Mouse (Mus musculus) testis, postnatal 14 days (tissue): Measurements from ENCODE around the gene Dnajc4.
"Not testable (repeated sequence)": the region's sequence is repeated elsewhere in the genome, so short reads cannot be mapped to it uniquely, and the experiment has no call there.

Experiments
- DNase-seq: peaks from one replicate; pipeline ENCODE4 v3.0.0; 2021; ENCODE audit warnings: low spot score

Dnajc4 gene

GRCm38 (mm10) chr19:6995255-6995991 is 3.1 kb upstream of the Dnajc4 start:
- DNase-seq, result no peak

- DNase-seq, result no peak
Measured at GRCm38 (mm10) chr19:6994489-6994888, 2.1 kb upstream of the Dnajc4 start.

GRCm38 (mm10) chr19:6994002-6994401 is 1.6 kb upstream of the Dnajc4 start:
- DNase-seq, result no peak

GRCm38 (mm10) chr19:6993011-6993770 is 819 bp upstream of the Dnajc4 start:
- DNase-seq, result no peak

- not testable (repeated sequence) for DNase-seq
Measured at GRCm38 (mm10) chr19:6991166-6991565, 1.2 kb downstream of the Dnajc4 start.

GRCm38 (mm10) chr19:6990712-6991111 is 1.7 kb downstream of the Dnajc4 start:
- no peak for DNase-seq

GRCm38 (mm10) chr19:6989251-6989650 is 3.1 kb downstream of the Dnajc4 start:
- no peak for DNase-seq

GRCm38 (mm10) chr19:6987904-6988285 is 4.5 kb downstream of the Dnajc4 start:
- DNase-seq, result no peak

GRCm38 (mm10) chr19:6987061-6987903 is 5.1 kb downstream of the Dnajc4 start, which contains the start of gene Vegfb:
Gene Vegfb, minus strand, starts transcription at chr19:6987651.
- peak; percentile 58 for DNase-seq

GRCm38 (mm10) chr19:6985951-6986708 is 6.2 kb downstream of the Dnajc4 start:
- no peak for DNase-seq

GRCm38 (mm10) chr19:6985300-6985699 is 7.1 kb downstream of the Dnajc4 start:
- DNase-seq, result no peak

- no peak for DNase-seq
Measured at GRCm38 (mm10) chr19:6983621-6984020, 8.8 kb downstream of the Dnajc4 start.

- DNase-seq, result no peak
Measured at GRCm38 (mm10) chr19:6981465-6981864, 10.9 kb downstream of the Dnajc4 start.

GRCm38 (mm10) chr19:6980381-6981093 is 11.8 kb downstream of the Dnajc4 start, which contains the start of gene Fkbp2:
Gene Fkbp2, minus strand, starts transcription at chr19:6980501.
- peak; percentile 98 for DNase-seq

GRCm38 (mm10) chr19:6979486-6980380 is 12.6 kb downstream of the Dnajc4 start:
- DNase-seq, result peak; percentile 99

- DNase-seq, result peak; percentile 54
Measured at GRCm38 (mm10) chr19:6979001-6979479, 13.3 kb downstream of the Dnajc4 start.

- DNase-seq, result no peak
Measured at GRCm38 (mm10) chr19:6978639-6978974, 13.8 kb downstream of the Dnajc4 start.

- no peak for DNase-seq
Measured at GRCm38 (mm10) chr19:6977759-6978638, 14.4 kb downstream of the Dnajc4 start.
